Mouse (Mus musculus) right cerebral cortex, postnatal 10 days (tissue): Measurements from ENCODE around the gene Gm6803.
"Not testable (repeated sequence)": the region's sequence is repeated elsewhere in the genome, so short reads cannot be mapped to it uniquely, and the experiment has no call there.

ENCODE experiments used
- DNase-seq, 2 experiments: peaks; one replicate each; pipeline ENCODE4 v3.0.0; 2021; ENCODE audit warnings: low spot score in 2 of 2

The Gm6803 gene

DNA sequence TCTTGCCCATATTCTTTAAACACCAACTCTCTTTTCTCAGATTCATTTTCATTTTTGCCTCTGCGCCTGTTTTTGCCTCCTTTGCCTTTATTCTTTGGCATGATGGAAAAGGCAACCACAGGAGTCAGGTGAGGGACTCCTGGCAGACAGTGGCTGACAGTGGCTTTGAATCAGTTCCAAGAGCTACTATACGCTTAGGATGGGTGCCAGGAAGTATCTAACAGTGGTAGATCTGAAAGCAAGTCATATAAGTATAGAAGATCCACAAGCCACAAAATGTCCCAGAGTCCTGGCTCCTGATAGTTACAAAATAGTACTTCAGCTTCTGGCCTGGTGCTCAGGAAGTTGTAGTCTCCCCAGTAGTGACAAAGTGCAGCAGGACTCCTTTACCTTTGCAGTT is at the start of gene Gm6803:
Gene Gm6803, minus strand, starts transcription at position 101 of the 400 bp plus-strand sequence.
- DNase-seq, result not testable (repeated sequence)

GRCm38 (mm10) chr12:88045226-88045625 is 26.7 kb upstream of the Gm6803 start:
- not testable (repeated sequence) for DNase-seq

- not testable (repeated sequence) for DNase-seq
Measured at GRCm38 (mm10) chr12:88039703-88040102, 21.1 kb upstream of the Gm6803 start.

- not testable (repeated sequence) for DNase-seq
Measured at GRCm38 (mm10) chr12:88039062-88039461, 20.5 kb upstream of the Gm6803 start.

- not testable (repeated sequence) for DNase-seq
Measured at GRCm38 (mm10) chr12:88032250-88032649, 13.7 kb upstream of the Gm6803 start.

DNA sequence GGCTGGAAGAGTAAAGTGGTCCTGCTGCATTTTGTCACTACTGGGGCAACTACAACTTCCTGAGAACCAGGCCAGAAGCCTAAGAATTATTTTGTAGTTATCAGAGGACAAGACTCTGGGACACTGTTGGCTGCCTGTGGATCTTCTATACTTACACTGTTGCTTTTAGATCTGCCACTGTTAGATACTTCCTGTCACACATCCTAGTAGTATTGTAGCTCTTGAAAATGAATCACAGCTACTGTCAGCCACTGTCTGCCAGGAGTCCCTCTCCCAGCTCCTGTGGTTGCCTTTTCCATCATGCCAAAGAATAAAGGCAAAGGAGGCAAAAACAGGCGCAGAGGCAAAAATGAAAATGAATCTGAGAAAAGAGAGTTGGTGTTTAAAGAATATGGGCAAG is 8.1 kb upstream of the Gm6803 start, which contains the start of gene Gm2056:
Gene Gm2056, plus strand, starts transcription at position 301 of the 400 bp plus-strand sequence.
- not testable (repeated sequence) for DNase-seq

DNA sequence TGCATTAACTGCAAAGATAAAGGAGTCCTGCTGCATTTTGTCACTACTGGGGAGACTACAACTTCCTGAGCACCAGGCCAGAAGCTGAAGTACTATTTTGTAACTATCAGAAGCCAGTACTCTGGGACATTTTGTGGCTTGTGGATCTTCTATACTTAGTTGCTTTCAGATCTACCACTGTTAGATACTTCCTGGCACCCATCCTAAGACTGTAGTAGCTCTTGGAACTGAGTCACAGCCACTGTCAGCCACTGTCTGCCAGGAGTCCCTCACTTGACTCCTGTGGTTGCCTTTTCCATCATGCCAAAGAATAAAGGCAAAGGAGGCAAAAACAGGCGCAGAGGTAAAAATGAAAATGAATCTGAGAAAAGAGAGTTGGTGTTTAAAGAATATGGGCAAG is 7.0 kb downstream of the Gm6803 start, which contains the start of gene Gm2075:
Gene Gm2075, plus strand, starts transcription at position 301 of the 400 bp plus-strand sequence.
- not testable (repeated sequence) for DNase-seq

GRCm38 (mm10) chr12:88004118-88004517 is 14.5 kb downstream of the Gm6803 start:
- DNase-seq, result not testable (repeated sequence)

DNA sequence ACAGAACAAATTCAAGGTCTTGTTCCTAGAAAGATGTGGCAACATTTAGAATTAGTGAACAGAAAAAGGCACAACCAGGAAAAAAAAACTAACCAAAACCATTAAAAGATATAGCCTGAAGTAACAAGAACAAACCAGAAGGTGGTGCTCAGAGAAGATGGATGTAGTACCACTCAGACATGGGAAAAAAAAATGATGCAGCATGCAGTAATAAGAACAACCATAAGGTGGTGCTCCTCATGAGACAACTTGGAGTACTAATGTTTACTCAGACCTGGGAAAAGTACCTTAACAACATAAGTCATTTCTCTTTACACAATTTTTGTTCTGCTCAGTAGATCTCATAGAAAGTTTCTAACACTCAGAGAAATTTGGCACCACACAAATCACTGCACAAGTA is 34.6 kb downstream of the Gm6803 start:
- not testable (repeated sequence) for DNase-seq
